Mouse (Mus musculus) neural tube, embryonic 12.5 days (tissue): Measurements from ENCODE around the gene Atp8a1. TPM values are rescaled to one million over a fixed set of nuclear protein-coding genes. Genes with fewer than 3 reads are reported as not detected.

Experiments
- ATAC-seq: fragments of 200-750 bp; cut with Nextera tagmentation; 2 replicates; pipeline ENCODE4 v1.8.0; 2017; ENCODE audit warnings: low read depth, mild to moderate bottlenecking, moderate TSS enrichment, moderate library complexity; ENCODE audit not compliant: low FRiP score
- H3K27ac ChIP-seq: fragments of 300-500 bp; sonication (generic); 2 replicates; pipeline ENCODE4 v1.5.1; 2016
- H3K27me3 ChIP-seq: fragments of 300-500 bp; sonication (generic); replicated peaks from 2 replicates; pipeline ENCODE4 v1.6.1; 2016; ENCODE audit warnings: mild to moderate bottlenecking
- H3K36me3 ChIP-seq: fragments of 300-500 bp; sonication (generic); 2 replicates; pipeline ENCODE4 v1.6.1; 2016; ENCODE audit warnings: mild to moderate bottlenecking
- H3K4me1 ChIP-seq: fragments of 300-500 bp; sonication (generic); 2 replicates; pipeline ENCODE4 v1.6.1; 2016
- H3K4me2 ChIP-seq: fragments of 300-500 bp; sonication (generic); replicated peaks from 2 replicates; pipeline ENCODE4 v1.6.1; 2016; ENCODE audit warnings: mild to moderate bottlenecking
- H3K4me3 ChIP-seq: fragments of 300-500 bp; sonication (generic); 2 replicates; pipeline ENCODE4 v1.5.1; 2016
- H3K9ac ChIP-seq: fragments of 300-500 bp; sonication (generic); 2 replicates; pipeline ENCODE4 v1.6.1; 2016; ENCODE audit warnings: mild to moderate bottlenecking
- H3K9me3 ChIP-seq: fragments of 300-500 bp; sonication (generic); 2 replicates; pipeline ENCODE4 v1.6.1; 2016; ENCODE audit warnings: mild to moderate bottlenecking
- WGBS: fragments of 180-500 bp; shearing (Covaris S2); methylation state at CpG from one replicate; pipeline ENCODE4 v1.1.7; 2016; 5-methylcytosine and 5-hydroxymethylcytosine counted together
- polyA plus RNA-seq: library from polyadenylated mRNA; unstranded; fragments of >200 nt; fragmentation: Nextera tagmentation; extraction: Ambion mirVana; gene quantifications from 2 replicates; pipeline ENCODE4 v1.2.1, GENCODE M21; 2016

The Atp8a1 gene
- polyA plus RNA-seq, 1 experiment from 2014 or later, result 34.7 TPM

DNA sequence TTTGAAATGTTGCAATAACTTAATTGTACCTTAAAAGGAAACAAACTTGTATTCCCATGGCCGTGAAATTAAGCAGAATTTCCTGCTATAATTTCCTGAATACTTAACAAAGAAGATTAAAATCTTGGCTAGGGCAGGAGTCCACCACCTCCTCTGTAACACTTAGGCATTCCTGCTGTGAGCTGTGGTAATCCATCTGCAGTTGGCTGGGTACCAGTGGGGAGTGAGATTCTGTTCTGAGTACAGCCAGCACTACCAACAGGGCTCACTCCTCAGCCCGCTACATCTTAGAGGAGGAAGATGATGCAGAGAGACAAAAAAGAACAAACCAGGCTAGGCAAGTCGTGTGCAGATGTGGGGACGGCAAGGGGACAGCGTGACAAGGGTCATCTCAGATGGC is 192.7 kb downstream of the Atp8a1 start:
- H3K9me3 ChIP-seq, result no peaks in the 10 kb centered on the region
- no peak overlapping the region for H3K4me3 ChIP-seq
- no peak overlapping the region for H3K27ac ChIP-seq
- H3K9ac ChIP-seq, result no peak overlapping the region
- peaks cover 11% of the 10 kb centered on the region; the same call in 1 of the 2 replicates for H3K4me1 ChIP-seq
- ATAC-seq, result no peak
- no peaks in the 10 kb centered on the region; the same call in 1 of the 2 replicates for H3K27me3 ChIP-seq
- WGBS, result 72% methylated on average over 5 of the region's 5 CpGs
- peaks cover 13% of the 10 kb centered on the region; the same call in 1 of the 2 replicates for H3K36me3 ChIP-seq
- no peak overlapping the region for H3K4me2 ChIP-seq

DNA sequence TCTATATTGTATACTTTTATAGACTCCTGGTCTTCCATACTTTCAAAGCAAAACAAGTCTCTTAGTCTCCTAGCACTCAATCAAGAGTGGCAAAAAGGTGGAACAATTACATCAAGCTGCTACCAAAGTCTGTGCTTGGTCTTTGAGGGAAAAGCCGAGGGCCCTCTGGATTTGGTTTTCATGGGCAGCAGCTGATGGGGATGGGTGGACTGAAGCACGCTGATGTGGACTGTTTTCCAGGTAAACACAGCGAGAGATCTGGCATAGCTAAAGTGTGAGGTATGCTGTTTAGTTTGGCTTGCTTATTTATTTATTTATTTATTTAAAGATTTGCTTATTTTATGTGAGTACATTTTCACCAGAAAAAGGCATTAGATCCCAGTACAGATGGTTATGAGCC is 193.7 kb downstream of the Atp8a1 start:
- Histone ChIP-seq H3K4me3 (no peak overlapping the region), H3K4me2 (no peak overlapping the region), H3K4me1 (peaks cover 11% of the 10 kb centered on the region; the same call in 1 of the 2 replicates), H3K9me3 (no peaks in the 10 kb centered on the region), H3K27me3 (no peaks in the 10 kb centered on the region; the same call in 1 of the 2 replicates), H3K9ac (no peak overlapping the region), H3K36me3 (peaks cover 18% of the 10 kb centered on the region; the same call in 1 of the 2 replicates), H3K27ac (no peak overlapping the region)
- ATAC-seq, result no peak
- WGBS, result 95% methylated on average over 3 of the region's 3 CpGs

DNA sequence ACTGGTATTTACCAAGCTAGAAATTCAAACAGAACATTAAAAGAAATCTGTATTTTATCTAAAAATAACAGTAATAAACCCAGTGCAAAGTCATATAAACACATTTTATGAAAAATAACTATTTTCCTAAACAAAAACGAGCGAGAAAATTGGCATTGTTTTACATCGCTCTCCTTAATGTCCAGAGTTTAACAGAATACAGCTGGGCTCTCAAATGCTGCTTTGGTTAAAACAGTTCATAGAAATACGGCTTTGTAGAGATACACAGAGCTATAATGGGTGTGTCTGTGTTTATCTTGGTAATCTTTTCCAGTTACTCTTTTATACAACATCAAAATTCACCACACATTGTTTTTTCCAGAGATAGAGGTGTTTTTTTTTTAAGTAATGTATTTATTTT is 194.8 kb downstream of the Atp8a1 start:
- Histone ChIP-seq H3K27ac (no peak overlapping the region), H3K4me3 (no peak overlapping the region), H3K36me3 (peaks cover 28% of the 10 kb centered on the region), H3K9me3 (no peaks in the 10 kb centered on the region), H3K9ac (no peak overlapping the region), H3K4me2 (no peak overlapping the region), H3K4me1 (peaks cover 11% of the 10 kb centered on the region; the same call in 1 of the 2 replicates), H3K27me3 (no peaks in the 10 kb centered on the region)
- ATAC-seq, result no peak
- 94% methylated on average over 4 of the region's 4 CpGs for WGBS

DNA sequence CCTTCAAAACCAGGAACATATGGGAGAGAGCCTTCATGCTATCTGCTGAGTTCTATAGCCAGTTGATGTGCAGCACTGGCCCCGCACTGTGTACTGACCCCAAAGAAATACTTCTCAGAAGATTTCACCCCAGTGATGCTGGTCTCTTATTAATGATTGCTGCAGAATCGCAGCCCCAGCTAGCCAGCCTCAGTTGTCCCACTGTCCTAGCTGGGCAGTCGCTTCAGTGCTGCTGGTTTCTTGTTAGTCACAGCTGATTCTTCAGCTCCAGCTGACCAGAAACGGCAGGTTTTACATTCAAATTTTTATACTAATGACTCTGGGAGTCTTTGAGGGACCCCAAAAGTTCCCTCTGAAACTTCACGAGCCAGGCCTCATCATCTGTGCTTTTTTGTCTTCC is 197.2 kb downstream of the Atp8a1 start:
- no peaks in the 10 kb centered on the region for H3K27me3 ChIP-seq
- no peak for ATAC-seq
- H3K36me3 ChIP-seq, result peaks cover 37% of the 10 kb centered on the region
- H3K4me2 ChIP-seq, result no peak overlapping the region
- WGBS, result 85% methylated on average over 5 of the region's 5 CpGs
- H3K27ac ChIP-seq, result no peak overlapping the region
- H3K9me3 ChIP-seq, result no peaks in the 10 kb centered on the region
- no peaks in the 10 kb centered on the region for H3K4me1 ChIP-seq
- H3K9ac ChIP-seq, result no peak overlapping the region
- no peak overlapping the region for H3K4me3 ChIP-seq

DNA sequence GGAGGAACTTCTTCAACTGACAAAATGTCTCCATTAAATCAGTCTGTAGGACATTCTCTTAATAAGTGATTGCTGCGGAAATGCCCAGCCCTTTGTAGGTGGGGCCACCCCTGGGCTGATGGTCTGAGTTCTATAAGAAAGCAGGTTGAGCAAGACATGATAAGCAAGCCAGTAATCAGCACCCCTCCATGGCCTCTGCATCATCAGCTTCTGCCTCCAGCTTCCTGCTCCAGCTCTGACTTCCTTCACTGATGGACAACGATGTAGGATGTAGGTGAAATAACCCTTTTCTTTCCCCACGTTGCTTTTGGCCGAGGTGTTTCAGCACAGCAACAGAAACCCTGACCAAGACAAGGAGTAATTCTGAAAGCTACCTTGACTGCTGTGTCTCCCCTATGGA is 198.1 kb downstream of the Atp8a1 start:
- H3K9me3 ChIP-seq, result no peaks in the 10 kb centered on the region
- H3K4me1 ChIP-seq, result no peaks in the 10 kb centered on the region
- no peak overlapping the region for H3K4me3 ChIP-seq
- no peak overlapping the region for H3K27ac ChIP-seq
- peaks cover 36% of the 10 kb centered on the region for H3K36me3 ChIP-seq
- H3K4me2 ChIP-seq, result no peak overlapping the region
- H3K27me3 ChIP-seq, result no peaks in the 10 kb centered on the region
- WGBS, result 92% methylated on average over 4 of the region's 4 CpGs
- no peak for ATAC-seq
- no peak overlapping the region for H3K9ac ChIP-seq

DNA sequence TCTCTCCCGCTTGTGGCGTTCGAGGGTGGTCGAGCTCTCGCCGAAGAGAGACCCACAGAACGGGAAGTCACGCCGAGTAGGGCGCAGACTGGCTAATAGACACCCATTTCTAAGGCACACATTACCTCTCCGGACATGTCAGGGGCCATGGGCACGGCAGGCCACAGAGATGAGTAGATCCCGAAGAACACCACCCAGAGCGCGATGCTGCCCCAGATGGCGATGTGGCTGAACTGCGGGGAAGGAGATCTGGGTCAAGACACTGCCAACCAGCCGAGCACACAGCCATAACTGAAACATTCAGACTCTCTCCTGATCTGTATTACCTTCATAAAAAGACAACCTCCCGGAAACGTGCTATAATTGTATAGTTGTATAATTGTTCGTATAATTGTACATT is 199.7 kb downstream of the Atp8a1 start:
- Histone ChIP-seq H3K9me3 (no peaks in the 10 kb centered on the region), H3K27me3 (no peaks in the 10 kb centered on the region), H3K27ac (no peak overlapping the region), H3K4me1 (no peaks in the 10 kb centered on the region), H3K36me3 (peaks cover 39% of the 10 kb centered on the region), H3K4me2 (no peak overlapping the region), H3K9ac (no peak overlapping the region), H3K4me3 (no peak overlapping the region)
- no peak for ATAC-seq
- WGBS, result 80% methylated on average over 21 of the region's 21 CpGs

DNA sequence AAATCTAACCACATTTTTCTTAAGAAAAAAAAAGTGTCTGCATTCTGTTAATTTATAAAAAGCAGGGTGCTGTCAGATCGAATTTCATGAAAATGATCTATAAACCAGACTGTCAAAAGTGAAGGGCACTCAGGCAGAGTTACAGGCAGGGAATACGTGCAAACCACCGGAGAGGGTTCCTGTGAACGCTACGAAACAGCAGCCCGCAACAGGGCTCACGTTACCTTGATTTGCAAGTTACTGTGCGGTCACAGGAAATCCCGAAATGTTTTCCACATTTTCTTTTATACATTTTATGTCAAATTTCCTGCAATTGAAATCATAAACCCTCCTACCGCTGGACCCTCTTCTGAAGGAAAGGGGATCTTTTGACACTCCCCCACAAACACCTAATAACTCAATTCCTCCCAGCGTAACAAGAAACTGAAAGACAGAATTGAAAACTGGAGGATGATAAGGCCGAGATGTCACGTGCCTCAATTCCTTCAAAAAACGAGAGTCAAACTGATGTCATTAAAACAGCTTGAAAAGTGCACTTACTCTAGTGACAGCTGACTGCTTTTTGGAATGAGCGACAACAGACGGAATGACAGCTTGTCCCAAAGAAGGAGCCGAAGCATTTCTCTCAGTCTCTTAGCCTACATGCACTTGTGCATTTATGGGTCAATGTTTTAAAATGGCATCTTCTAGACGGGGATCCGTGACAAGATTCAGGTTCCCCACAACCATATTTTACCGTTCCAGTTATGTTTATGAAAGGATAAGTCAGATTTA is 200.3 kb downstream of the Atp8a1 start:
- no peak overlapping the region for H3K4me3 ChIP-seq
- WGBS, result 83% methylated on average over 20 of the region's 20 CpGs
- H3K9ac ChIP-seq, result no peak overlapping the region
- no peaks in the 10 kb centered on the region for H3K4me1 ChIP-seq
- no peaks in the 10 kb centered on the region for H3K27me3 ChIP-seq
- no peak overlapping the region for H3K27ac ChIP-seq
- peaks cover 39% of the 10 kb centered on the region for H3K36me3 ChIP-seq
- H3K9me3 ChIP-seq, result no peaks in the 10 kb centered on the region
- ATAC-seq, result no peak
- H3K4me2 ChIP-seq, result no peak overlapping the region

DNA sequence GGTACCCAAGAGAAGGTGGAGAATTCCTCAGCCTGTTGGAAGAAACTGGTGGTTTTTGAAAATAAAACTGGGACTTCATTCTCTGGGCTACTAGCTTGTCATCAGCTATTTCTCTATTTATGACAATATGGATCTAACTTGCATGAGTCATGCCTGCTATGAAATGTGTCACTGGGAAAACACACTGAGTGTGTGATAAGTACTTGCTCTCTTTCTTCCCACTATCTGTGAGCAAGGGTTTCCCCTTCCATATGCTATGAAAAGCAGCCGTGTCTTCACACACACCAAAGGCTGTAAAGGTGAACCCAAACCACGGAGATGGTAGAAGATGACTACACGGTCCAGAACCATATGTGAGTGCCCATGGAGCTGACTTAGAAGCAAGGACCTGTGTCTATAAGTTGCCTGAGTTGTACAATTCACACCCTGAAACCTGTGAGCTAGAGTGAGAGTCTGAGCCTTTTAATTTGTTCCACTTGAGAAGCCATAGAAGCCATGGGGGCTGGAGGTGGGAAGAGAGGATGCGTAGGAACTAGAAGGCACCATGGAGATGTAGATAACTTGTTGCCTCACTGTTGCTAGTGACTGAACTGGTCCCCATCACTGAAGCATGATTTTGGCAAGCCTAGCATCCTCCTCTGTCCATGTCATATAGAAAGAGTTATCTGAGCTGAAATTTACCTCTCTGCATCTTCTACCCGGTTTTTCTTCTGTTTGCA is 203.5 kb downstream of the Atp8a1 start:
- 93% methylated on average over 5 of the region's 5 CpGs for WGBS
- no peak for ATAC-seq
- H3K4me3 ChIP-seq, result no peak overlapping the region
- H3K9ac ChIP-seq, result no peak overlapping the region
- H3K36me3 ChIP-seq, result peaks cover 24% of the 10 kb centered on the region
- no peaks in the 10 kb centered on the region for H3K9me3 ChIP-seq
- H3K27ac ChIP-seq, result no peak overlapping the region
- H3K27me3 ChIP-seq, result no peaks in the 10 kb centered on the region
- H3K4me2 ChIP-seq, result no peak overlapping the region
- 0 out of 2 replicates have a peak, but pooled peaks cover 7% of the 10 kb centered on the region for H3K4me1 ChIP-seq

DNA sequence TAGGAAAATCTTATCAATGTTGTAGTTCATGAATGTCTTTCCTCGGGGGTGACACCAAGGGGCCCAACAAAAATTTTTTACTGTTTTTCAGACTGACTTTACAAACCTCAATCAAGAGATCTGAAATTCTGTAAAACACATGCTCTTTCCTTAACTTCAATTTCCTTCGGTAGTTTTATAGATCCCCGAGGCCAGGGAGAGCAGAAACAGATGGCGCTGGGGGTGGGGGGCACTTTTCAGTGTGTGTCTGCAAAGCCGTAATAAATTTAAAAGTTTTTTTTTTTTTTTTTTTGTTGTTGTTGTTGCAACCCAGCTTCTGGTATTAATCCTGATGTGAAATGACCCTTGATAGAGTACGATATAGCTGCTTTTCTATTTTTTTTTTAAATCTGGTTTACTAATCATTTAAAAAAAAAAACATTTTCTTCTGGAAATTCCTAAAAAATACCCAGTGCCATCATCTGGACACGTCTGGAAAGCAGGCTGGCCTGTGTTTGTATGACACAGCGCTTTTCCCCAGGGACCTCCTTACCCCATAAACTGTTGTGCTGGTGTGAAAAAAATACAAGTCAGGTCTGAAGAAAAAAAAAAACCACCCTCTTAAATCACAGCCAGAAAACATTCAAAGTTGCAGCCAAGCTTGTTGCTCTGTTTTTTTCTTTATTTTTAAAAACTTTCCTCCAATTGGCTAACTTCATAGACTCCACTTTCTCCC is 205.7 kb downstream of the Atp8a1 start:
- H3K27ac ChIP-seq, result no peak overlapping the region
- H3K4me1 ChIP-seq, result 0 out of 2 replicates have a peak, but pooled peaks cover 7% of the 10 kb centered on the region
- no peak overlapping the region for H3K9ac ChIP-seq
- H3K4me2 ChIP-seq, result no peak overlapping the region
- ATAC-seq, result no peak
- no peak overlapping the region for H3K4me3 ChIP-seq
- H3K36me3 ChIP-seq, result peaks cover 9% of the 10 kb centered on the region; the same call in 1 of the 2 replicates
- H3K27me3 ChIP-seq, result no peaks in the 10 kb centered on the region
- no peaks in the 10 kb centered on the region for H3K9me3 ChIP-seq
- 35% methylated on average over 8 of the region's 8 CpGs for WGBS

DNA sequence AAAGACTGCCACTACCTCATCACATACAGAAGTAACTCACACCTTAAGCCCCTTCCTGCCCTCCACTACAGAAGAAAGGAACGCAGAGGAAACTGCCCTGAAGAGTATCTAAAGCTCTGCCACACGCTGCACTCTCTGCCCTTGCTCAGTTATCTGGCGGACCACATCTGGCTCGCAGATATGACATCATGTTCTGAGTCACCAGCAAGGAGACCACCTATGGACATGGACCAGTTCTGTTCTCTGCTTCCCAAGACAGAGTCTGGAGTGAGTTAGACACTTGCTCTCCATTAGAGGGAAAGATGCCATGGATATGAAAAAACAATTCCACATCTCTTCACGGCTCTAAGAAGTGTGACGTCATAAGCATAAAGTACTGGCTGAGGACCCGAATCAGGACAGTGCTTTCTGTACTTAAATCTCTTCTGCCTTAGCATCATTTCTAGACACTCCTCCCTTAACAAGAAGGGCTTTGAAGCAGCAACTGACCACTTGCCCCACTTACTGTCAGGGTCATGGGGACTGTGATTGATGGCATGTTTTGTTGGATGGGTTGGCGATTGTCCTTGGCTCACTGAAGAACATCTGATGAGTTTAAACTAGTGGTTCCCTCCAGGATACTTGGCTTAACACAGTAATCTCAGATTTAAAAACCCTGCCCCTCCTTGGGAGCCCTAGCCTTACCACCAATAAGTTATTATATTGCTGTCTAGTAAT is 206.5 kb downstream of the Atp8a1 start:
- 58% methylated on average over 8 of the region's 8 CpGs for WGBS
- Histone ChIP-seq H3K27me3 (no peaks in the 10 kb centered on the region), H3K9me3 (no peaks in the 10 kb centered on the region)

DNA sequence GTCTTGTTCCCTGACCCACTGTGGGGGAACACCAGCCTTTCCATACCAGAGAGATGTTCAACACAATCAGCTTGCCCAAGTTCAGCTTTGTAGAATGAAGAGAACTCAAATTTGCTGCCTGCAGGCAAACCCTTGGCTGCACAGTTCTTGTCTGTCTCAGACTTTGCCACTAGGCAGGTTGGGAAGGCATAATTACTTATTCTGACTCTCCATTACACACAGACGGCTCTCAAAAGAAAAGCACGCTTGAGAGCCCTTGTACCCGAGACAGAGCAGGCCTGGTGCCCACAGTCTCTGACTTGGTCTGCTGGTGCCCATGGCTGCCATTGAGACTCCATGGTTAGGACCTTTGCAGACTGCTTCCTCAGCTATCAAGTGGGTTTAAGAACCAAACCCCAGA is 212.9 kb downstream of the Atp8a1 start:
- no peaks in the 10 kb centered on the region for H3K9me3 ChIP-seq
- WGBS, result 11% methylated on average over 3 of the region's 3 CpGs
- H3K27ac ChIP-seq, result peak overlapping the region; percentile 37; the same call in 1 of the 2 replicates
- H3K4me1 ChIP-seq, result peaks cover 11% of the 10 kb centered on the region
- H3K4me2 ChIP-seq, result peak overlapping the region; percentile 43
- H3K36me3 ChIP-seq, result no peaks in the 10 kb centered on the region
- no peak overlapping the region for H3K9ac ChIP-seq
- H3K27me3 ChIP-seq, result no peaks in the 10 kb centered on the region
- H3K4me3 ChIP-seq, result no peak overlapping the region
- peak; percentile 67 for ATAC-seq

More for the DNA sequence above, 206.5 kb downstream of the Atp8a1 start:
- Histone ChIP-seq H3K36me3 (peaks cover 8% of the 10 kb centered on the region; the same call in 1 of the 2 replicates), H3K27ac (no peak overlapping the region), H3K9ac (no peak overlapping the region), H3K4me2 (no peak overlapping the region), H3K4me3 (no peak overlapping the region), H3K4me1 (0 out of 2 replicates have a peak, but pooled peaks cover 7% of the 10 kb centered on the region)
- no peak for ATAC-seq
